8 mouse cellular contexts compared by ENCODE assay signal in genomic region chr5:32784726-32785125, GRCm38 (mm10). TPM values are rescaled to one million over a fixed set of nuclear protein-coding genes. Genes with fewer than 3 reads are reported as not detected.
A peak's percentile ranks its signal among the peaks of the same experiment; 100 is the strongest.
DNase-seq lines count a peak whose midpoint lies in the region; ATAC-seq and TF ChIP-seq lines count a peak whose summit lies in the region.

No protein-coding gene starts in this region.

- DNase-seq in forebrain, embryonic 11.5 days (ENCODE audit: low spot score) = no peak
- DNase-seq in liver, embryonic 13.5 days = peak; percentile 3
- DNase-seq in right cerebral cortex, postnatal 25 days = no peak
- no peak for DNase-seq in urinary bladder, adult 18-20 months (ENCODE audit: low spot score in 2 of 2)
- no peak for DNase-seq in right cerebral cortex, postnatal 14 days

- WGBS in forebrain, embryonic 11.5 days = 27% methylated on average over 5 of the region's 5 CpGs
- 12% methylated on average over 5 of the region's 5 CpGs for WGBS in liver, embryonic 13.5 days (ENCODE audit: insufficient replicate concordance)

- H3K27me3 ChIP-seq in erythroblast, embryonic 14.5 days (ENCODE audit: control insufficient read depth) = no peaks in the 10 kb centered on the region
- H3K27me3 ChIP-seq in C2C12 (ENCODE audit: control insufficient read depth, insufficient read depth, insufficient read length) = no peaks in the 10 kb centered on the region
- no peaks in the 10 kb centered on the region for H3K27me3 ChIP-seq in forebrain, embryonic 11.5 days (ENCODE audit: control insufficient read depth, insufficient read depth, low read length)
- no peaks in the 10 kb centered on the region for H3K27me3 ChIP-seq in liver, embryonic 13.5 days

- peaks cover 22% of the 10 kb centered on the region for H3K4me1 ChIP-seq in erythroblast, embryonic 14.5 days (ENCODE audit: control insufficient read depth)
- no peaks in the 10 kb centered on the region; the same call in 1 of the 2 replicates for H3K4me1 ChIP-seq in forebrain, embryonic 11.5 days (replicated peaks; ENCODE audit: control insufficient read depth, insufficient read depth, low read length)
- peaks cover 29% of the 10 kb centered on the region for H3K4me1 ChIP-seq in liver, embryonic 13.5 days (replicated peaks)

- no peaks in the 10 kb centered on the region for H3K9me3 ChIP-seq in erythroblast, embryonic 14.5 days (ENCODE audit: control insufficient read depth, low read length)
- H3K9me3 ChIP-seq in forebrain, embryonic 11.5 days (ENCODE audit: control insufficient read depth, low read length) = no peaks in the 10 kb centered on the region
- H3K9me3 ChIP-seq in liver, embryonic 13.5 days (replicated peaks) = no peaks in the 10 kb centered on the region

- no peak overlapping the region for H3K27ac ChIP-seq in forebrain, embryonic 11.5 days (ENCODE audit: low read depth, low read length)
- peak overlapping the region; percentile 47; the same call in 1 of the 2 replicates for H3K27ac ChIP-seq in liver, embryonic 13.5 days

- H3K4me2 ChIP-seq in forebrain, embryonic 11.5 days (ENCODE audit: low read depth, low read length, severe bottlenecking) = peak overlapping the region; percentile 85
- H3K4me2 ChIP-seq in liver, embryonic 13.5 days = peak overlapping the region; percentile 90

- no peak for TF ChIP-seq CTCF in C2C12 (IDR thresholded peaks at IDR 0.05; ENCODE audit: control insufficient read depth, insufficient read depth, insufficient read length)

- ATAC-seq in erythroblast, adult 5-6 weeks (replicated peaks; ENCODE audit: low FRiP score, poor library complexity, severe bottlenecking) = no peak
- no peak for ATAC-seq in forebrain, embryonic 11.5 days (replicated peaks; ENCODE audit: low FRiP score)
- ATAC-seq in liver, embryonic 13.5 days (ENCODE audit: low read depth) = no peak

- peak overlapping the region; percentile 30 for H3ac ChIP-seq in C2C12 (ENCODE audit: control insufficient read depth, insufficient read length, low read depth)

- peak overlapping the region; percentile 93 for H3K4me3 ChIP-seq in erythroblast, embryonic 14.5 days (replicated peaks)
- H3K4me3 ChIP-seq in C2C12 (ENCODE audit: insufficient read depth, poor library complexity, severe bottlenecking) = peak overlapping the region; percentile 56
- peak overlapping the region; percentile 86 for H3K4me3 ChIP-seq in forebrain, embryonic 11.5 days (ENCODE audit: low read depth, low read length)
- peak overlapping the region; percentile 75 for H3K4me3 ChIP-seq in liver, embryonic 13.5 days (replicated peaks)

- no peaks in the 10 kb centered on the region for H3K79me3 ChIP-seq in C2C12 (ENCODE audit: low read depth)

- peak overlapping the region; percentile 77 for H3K9ac ChIP-seq in forebrain, embryonic 11.5 days (ENCODE audit: low read length)
- peak overlapping the region; percentile 77 for H3K9ac ChIP-seq in liver, embryonic 13.5 days

- no peaks in the 10 kb centered on the region for H3K79me2 ChIP-seq in C2C12 (ENCODE audit: control insufficient read depth, insufficient read depth)

- peaks cover 15% of the 10 kb centered on the region for H3K36me3 ChIP-seq in erythroblast, embryonic 14.5 days (ENCODE audit: control insufficient read depth)
- H3K36me3 ChIP-seq in C2C12 (ENCODE audit: control insufficient read depth, insufficient read depth) = peaks cover 6% of the 10 kb centered on the region
- no peaks in the 10 kb centered on the region for H3K36me3 ChIP-seq in forebrain, embryonic 11.5 days (ENCODE audit: control insufficient read depth, insufficient read depth, low read length)
- peaks cover 14% of the 10 kb centered on the region for H3K36me3 ChIP-seq in liver, embryonic 13.5 days

TF ChIP-seq in C2C12, 6 proteins besides CTCF, POLR2A, EP300 and RAD21:
- TF ChIP-seq MYOD1 (IDR thresholded peaks at IDR 0.05; ENCODE audit: control insufficient read depth, insufficient read length, low read depth) (no peak), FOSL1 (IDR thresholded peaks at IDR 0.05; ENCODE audit: insufficient read depth, low read length, poor library complexity, severe bottlenecking) (no peak), MYOG (IDR thresholded peaks at IDR 0.05; ENCODE audit: control insufficient read depth, extremely low read depth, insufficient read length) (no peak), CEBPB (IDR thresholded peaks at IDR 0.05; ENCODE audit: low read depth) (no peak), USF1 (IDR thresholded peaks at IDR 0.05; ENCODE audit: low read depth) (no peak), MAX (IDR thresholded peaks at IDR 0.05) (no peak)
TF ChIP-seq in C2C12: peak in this region for 0.

RNA-seq across cellular contexts. Expression of gene Pisd, which starts 0.7 kb away (rescaled TPM):
- 0.07 and 0.11 TPM in 2 replicates for polyA plus RNA-seq in erythroblast, embryonic 14.5 days (2012)
- total RNA-seq in erythroblast, adult 5-6 weeks (2015; ENCODE audit: low replicate concordance) = 6.0 and 14.4 TPM in 2 replicates
- total RNA-seq in erythroblast, adult 5-6 weeks (2017; ENCODE audit: low replicate concordance) = 4.3 and 10.2 TPM in 2 replicates
- polyA plus RNA-seq in C2C12 (2012; fragmentation: generic; extraction: Trizol) = 39.9 TPM
- polyA plus RNA-seq in forebrain, embryonic 11.5 days (2014; fragmentation: Nextera tagmentation; extraction: Ambion mirVana) = 63.1 and 69.5 TPM in 2 replicates
- polyA plus RNA-seq in liver, embryonic 13.5 days (2015; fragmentation: Nextera tagmentation; extraction: Ambion mirVana) = 35.2 and 37.9 TPM in 2 replicates

RNA-seq across cellular contexts. Expression of gene Gm20671, which starts 42.2 kb away (rescaled TPM):
- 0.06 TPM in 1 of 2 replicates, not detected in the other for polyA plus RNA-seq in erythroblast, embryonic 14.5 days (2012)
- not detected in 2 replicates for total RNA-seq in erythroblast, adult 5-6 weeks (2015; ENCODE audit: low replicate concordance)
- not detected in 2 replicates for total RNA-seq in erythroblast, adult 5-6 weeks (2017; ENCODE audit: low replicate concordance)
- polyA plus RNA-seq in C2C12 (2012; fragmentation: generic; extraction: Trizol) = 0.06 TPM
- not detected in 2 replicates for polyA plus RNA-seq in forebrain, embryonic 11.5 days (2014; fragmentation: Nextera tagmentation; extraction: Ambion mirVana)
- polyA plus RNA-seq in liver, embryonic 13.5 days (2015; fragmentation: Nextera tagmentation; extraction: Ambion mirVana) = not detected in 2 replicates

Comparison
In these comparisons a context has a peak if more than half of its experiments do, and no peak if none do; other contexts are left out.
1. RNA of gene Pisd, which starts 0.7 kb away (polyA plus RNA-seq): 63.1 to 69.5 TPM in forebrain, embryonic 11.5 days, 39.9 TPM in C2C12 (single experiment) and 35.2 to 37.9 TPM in liver, embryonic 13.5 days; 0.07 to 0.11 TPM in erythroblast, embryonic 14.5 days; every median in the first group is over 10 times any median in the second.
2. Peak in every context shown above with its lines, with median percentiles within 50 percentile points of each other: H3K4me3 ChIP-seq.